Mouse (Mus musculus) stomach, embryonic 16.5 days (tissue): ENCODE measurements around the gene Olfr698. TPM values are rescaled to one million over a fixed set of nuclear protein-coding genes. Genes with fewer than 3 reads are reported as not detected.
"Not testable (repeated sequence)": the region's sequence is repeated elsewhere in the genome, so short reads cannot be mapped to it uniquely, and the experiment has no call there.

ENCODE experiments used
- ATAC-seq: fragments of 200-750 bp; cut with Nextera tagmentation; 2 replicates; pipeline ENCODE4 v1.8.0; 2017; ENCODE audit warnings: moderate number of reproducible peaks, moderate TSS enrichment; ENCODE audit not compliant: insufficient read depth, low FRiP score
- H3K27ac ChIP-seq: fragments of 300-500 bp; sonication (generic); 2 replicates; pipeline ENCODE4 v1.5.1; 2014; ENCODE audit warnings: low read length
- H3K27me3 ChIP-seq: fragments of 300-500 bp; sonication (generic); 2 replicates; pipeline ENCODE4 v1.6.1; 2014; ENCODE audit warnings: low read length, control low read depth, mixed read lengths; ENCODE audit not compliant: control insufficient read depth, insufficient read depth
- H3K36me3 ChIP-seq: fragments of 300-500 bp; sonication (generic); 2 replicates; pipeline ENCODE4 v1.6.1; 2014; ENCODE audit warnings: low read length; ENCODE audit not compliant: control insufficient read depth, insufficient read depth
- H3K4me1 ChIP-seq: fragments of 300-500 bp; sonication (generic); 2 replicates; pipeline ENCODE4 v1.6.1; 2014; ENCODE audit warnings: low read length, control low read depth, mixed read lengths; ENCODE audit not compliant: control insufficient read depth, insufficient read depth
- H3K4me2 ChIP-seq: fragments of 300-500 bp; sonication (generic); 2 replicates; pipeline ENCODE4 v1.6.1; 2014; ENCODE audit warnings: low read depth, low read length, mixed read lengths
- H3K4me3 ChIP-seq: fragments of 300-500 bp; sonication (generic); replicated peaks from 2 replicates; pipeline ENCODE4 v1.5.1; 2014; ENCODE audit warnings: mild to moderate bottlenecking, low read length
- H3K9ac ChIP-seq: fragments of 300-500 bp; sonication (generic); 2 replicates; pipeline ENCODE4 v1.6.1; 2014; ENCODE audit warnings: low read length
- H3K9me3 ChIP-seq: fragments of 300-500 bp; sonication (generic); replicated peaks from 2 replicates; pipeline ENCODE4 v1.6.1; 2016; ENCODE audit warnings: low read length, control low read depth; ENCODE audit not compliant: control insufficient read depth
- WGBS: fragments of 180-500 bp; shearing (Covaris S2); extraction: QIAGEN DNeasy Blood & Tissue Kit; methylation state at CpG from one replicate; pipeline ENCODE4 v1.1.7; 2014; 5-methylcytosine and 5-hydroxymethylcytosine counted together
- polyA plus RNA-seq: library from polyadenylated mRNA; unstranded; fragments of >200 nt; fragmentation: Nextera tagmentation; extraction: Ambion mirVana; gene quantifications from 2 replicates; pipeline ENCODE4 v1.2.1, GENCODE M21; 2015

Olfr698 gene
- polyA plus RNA-seq, 1 experiment from 2014 or later = not detected

DNA sequence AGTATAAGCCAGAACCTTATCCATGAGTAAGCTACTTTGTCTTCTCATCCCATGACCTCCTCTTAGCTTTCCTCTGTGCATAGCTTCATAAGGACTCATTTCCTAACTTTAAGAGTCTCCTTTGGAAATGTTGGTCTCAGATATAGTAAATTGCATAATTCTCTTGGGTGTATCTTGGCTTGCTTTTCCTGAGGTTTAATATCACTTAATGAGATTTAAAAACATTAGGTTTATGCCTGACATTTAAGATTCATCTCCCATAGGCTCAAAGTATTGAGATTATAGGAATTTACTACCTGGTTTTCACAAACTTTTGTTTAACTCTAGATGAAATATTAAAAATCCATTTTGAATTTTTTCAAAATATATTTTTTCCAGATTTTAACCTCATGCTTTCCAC is 38.9 kb downstream of the Olfr698 start, which contains the start of gene Olfr695:
TSS of gene Olfr695 (minus strand) at position 101 of the 400 bp plus-strand sequence.
- H3K9me3 ChIP-seq = no peaks in the 10 kb centered on the region
- no peaks in the 10 kb centered on the region for H3K27me3 ChIP-seq
- no peak within 1 kb of the TSS for H3K4me2 ChIP-seq
- H3K9ac ChIP-seq = no peak within 1 kb of the TSS
- H3K4me3 ChIP-seq = no peak within 1 kb of the TSS
- no peak for ATAC-seq
- H3K4me1 ChIP-seq = no peaks in the 10 kb centered on the region
- no peak within 1 kb of the TSS for H3K27ac ChIP-seq
- no peaks in the 10 kb centered on the region for H3K36me3 ChIP-seq

DNA sequence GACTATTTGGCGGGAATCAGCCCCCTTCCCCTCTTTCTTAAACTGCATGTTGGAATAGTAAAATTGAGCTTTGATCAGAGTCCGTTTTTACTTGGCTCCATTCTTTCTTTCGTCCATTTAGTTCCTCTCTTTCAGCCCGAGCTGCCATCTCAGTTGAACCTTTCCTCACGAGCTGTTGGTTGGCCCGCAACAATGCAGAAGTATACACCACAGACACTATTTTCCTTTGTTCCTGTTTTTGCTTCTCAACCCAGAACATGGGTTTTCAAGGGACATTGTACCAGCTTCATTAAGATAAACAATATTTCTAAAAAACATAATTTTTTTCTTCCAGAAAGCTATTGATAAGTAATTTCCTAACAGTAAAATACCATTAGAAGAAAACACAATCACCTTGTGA is 43.7 kb downstream of the Olfr698 start:
- no peaks in the 10 kb centered on the region for H3K36me3 ChIP-seq
- WGBS = 86% methylated on average over 6 of the region's 6 CpGs

DNA sequence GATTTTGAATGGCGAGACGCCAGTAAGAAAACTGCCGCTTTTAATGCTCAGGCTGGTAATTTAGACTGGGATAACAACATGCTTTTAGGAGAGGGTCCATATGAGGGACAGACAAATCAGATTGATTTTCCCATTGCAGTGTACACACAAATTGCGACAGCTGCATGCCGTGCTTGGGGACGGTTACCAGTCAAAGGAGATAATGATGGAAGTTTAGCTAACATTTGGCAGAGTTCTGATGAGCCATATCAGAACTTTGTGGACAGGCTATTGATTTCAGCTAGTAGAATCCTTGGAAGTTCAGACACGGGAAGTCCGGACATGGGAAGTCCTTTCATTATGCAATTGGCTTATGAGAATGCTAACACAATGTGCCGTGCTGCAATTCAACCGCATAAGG is 47.5 kb downstream of the Olfr698 start:
- H3K9ac ChIP-seq, H3K36me3 ChIP-seq, ATAC-seq, H3K4me2 ChIP-seq, H3K27me3 ChIP-seq, H3K9me3 ChIP-seq, H3K4me1 ChIP-seq, H3K4me3 ChIP-seq, H3K27ac ChIP-seq: not testable (repeated sequence)
- 90% methylated on average over 10 of the region's 10 CpGs for WGBS

More for the DNA sequence above, 43.7 kb downstream of the Olfr698 start:
- H3K27me3 ChIP-seq = no peaks in the 10 kb centered on the region
- no peaks in the 10 kb centered on the region for H3K9me3 ChIP-seq
- H3K27ac ChIP-seq = no peak overlapping the region
- no peak overlapping the region for H3K9ac ChIP-seq
- no peak for ATAC-seq
- no peaks in the 10 kb centered on the region for H3K4me1 ChIP-seq
- H3K4me3 ChIP-seq = no peak overlapping the region
- H3K4me2 ChIP-seq = no peak overlapping the region

Other genes with a start within 250 kb of the Olfr698 start
- not detected in 2 replicates for gene Olfr693, start 74.8 kb downstream of the Olfr698 start, polyA plus RNA-seq
- not detected in 2 replicates for gene Olfr694, start 63.6 kb downstream of the Olfr698 start, polyA plus RNA-seq
- not detected in 2 replicates for gene Olfr695, start 39.0 kb downstream of the Olfr698 start, polyA plus RNA-seq
- gene Olfr697, start 13.0 kb downstream of the Olfr698 start, polyA plus RNA-seq = not detected in 2 replicates
- gene Olfr699, start 37.8 kb upstream of the Olfr698 start, polyA plus RNA-seq = not detected in 2 replicates
- gene Olfr700, start 53.4 kb upstream of the Olfr698 start, polyA plus RNA-seq = not detected in 2 replicates
- gene Olfr701, start 58.7 kb upstream of the Olfr698 start, polyA plus RNA-seq = not detected in 2 replicates
- not detected in 2 replicates for gene Olfr702, start 78.5 kb upstream of the Olfr698 start, polyA plus RNA-seq
- gene Olfr703, start 88.0 kb upstream of the Olfr698 start, polyA plus RNA-seq = not detected in 2 replicates
- not detected in 2 replicates for gene Olfr704, start 107.8 kb upstream of the Olfr698 start, polyA plus RNA-seq
- not detected in 2 replicates for gene Olfr705, start 121.5 kb upstream of the Olfr698 start, polyA plus RNA-seq
- not detected in 2 replicates for gene Olfr706, start 132.8 kb upstream of the Olfr698 start, polyA plus RNA-seq
- gene Olfr707, start 145.8 kb upstream of the Olfr698 start, polyA plus RNA-seq = not detected in 2 replicates
- not detected in 2 replicates for gene Olfr1532-ps1, start 152.6 kb upstream of the Olfr698 start, polyA plus RNA-seq
- gene Olfr709-ps1, start 176.8 kb upstream of the Olfr698 start, polyA plus RNA-seq = not detected in 2 replicates
- gene Olfr710, start 192.9 kb upstream of the Olfr698 start, polyA plus RNA-seq = not detected in 2 replicates
- not detected in 2 replicates for gene Olfr6, start 208.5 kb upstream of the Olfr698 start, polyA plus RNA-seq
- not detected in 2 replicates for gene Olfr711, start 220.1 kb upstream of the Olfr698 start, polyA plus RNA-seq